In the genomic region with DNA sequence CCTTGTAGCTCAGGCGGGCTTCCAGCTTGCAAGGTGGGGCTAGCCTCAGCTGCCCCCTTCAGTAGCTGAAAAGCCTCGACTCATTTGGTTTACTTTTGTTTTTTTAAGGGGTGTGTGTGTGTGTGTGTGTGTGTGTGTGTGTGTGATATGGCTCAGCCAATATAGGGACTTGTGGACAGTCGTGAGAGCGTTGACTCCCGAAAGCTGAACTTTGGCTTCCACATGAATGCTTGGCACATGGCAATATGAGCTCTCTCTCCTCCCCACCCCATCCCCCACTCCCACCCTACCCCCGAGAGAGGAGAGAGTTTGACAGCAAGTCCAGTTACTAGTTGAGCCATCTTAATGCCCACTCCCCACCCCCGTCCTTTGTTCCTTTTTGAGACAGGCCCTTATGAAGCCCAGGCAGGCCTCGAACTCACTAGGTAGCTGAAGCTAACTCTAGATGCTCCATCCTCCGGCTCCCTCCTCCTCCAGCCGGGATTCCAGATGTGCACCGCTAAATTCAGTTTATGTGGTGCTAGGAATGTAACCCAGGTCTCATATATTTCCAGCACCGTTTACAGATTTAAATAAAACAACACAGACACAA, we compare ENCODE assay signal across 10 mouse cellular contexts.
DNase-seq lines count a peak whose midpoint lies in the region; ATAC-seq and TF ChIP-seq lines count a peak whose summit lies in the region.
"Had no signal": no experiment of that assay in that cellular context is flagged by ENCODE, and none has a peak within 500 bp of the region (broad histone marks: within the 10 kb centered on the region; RNA-seq: fewer than 3 reads in every experiment).

No protein-coding gene starts in this region.

- ATAC-seq in kidney, embryonic 15.5 days (replicated peaks; ENCODE audit: low FRiP score), result no peak
- ATAC-seq in kidney, embryonic 14.5 days (ENCODE audit: low FRiP score, low TSS enrichment), result no peak
- ATAC-seq in stomach, embryonic 16.5 days (ENCODE audit: insufficient read depth, low FRiP score), result no peak
- ATAC-seq in stomach, postnatal 0 days (ENCODE audit: low FRiP score, low TSS enrichment), result no peak

- H3K4me3 ChIP-seq in kidney, embryonic 15.5 days (replicated peaks), result peak overlapping the region; percentile 53; the same call in 1 of the 2 replicates
- H3K4me3 ChIP-seq in kidney, embryonic 14.5 days (ENCODE audit: low read length), result no peak overlapping the region
- no peak overlapping the region for H3K4me3 ChIP-seq in stomach, embryonic 16.5 days (replicated peaks; ENCODE audit: low read length)
- no peak overlapping the region for H3K4me3 ChIP-seq in stomach, postnatal 0 days (ENCODE audit: low read depth, low read length)

- H3K4me1 ChIP-seq in kidney, embryonic 15.5 days, result peaks cover 27% of the 10 kb centered on the region
- peaks cover 13% of the 10 kb centered on the region for H3K4me1 ChIP-seq in kidney, embryonic 14.5 days (ENCODE audit: control insufficient read depth, insufficient read depth, low read length)
- peaks cover 9% of the 10 kb centered on the region for H3K4me1 ChIP-seq in stomach, embryonic 16.5 days (ENCODE audit: control insufficient read depth, insufficient read depth, low read length)
- no peaks in the 10 kb centered on the region for H3K4me1 ChIP-seq in stomach, postnatal 0 days (replicated peaks; ENCODE audit: control insufficient read depth, insufficient read depth)

- no peaks in the 10 kb centered on the region for H3K36me3 ChIP-seq in kidney, embryonic 15.5 days
- no peaks in the 10 kb centered on the region for H3K36me3 ChIP-seq in kidney, embryonic 14.5 days (ENCODE audit: control insufficient read depth, insufficient read depth, low read length)
- H3K36me3 ChIP-seq in stomach, embryonic 16.5 days (ENCODE audit: control insufficient read depth, insufficient read depth, low read length), result no peaks in the 10 kb centered on the region
- H3K36me3 ChIP-seq in stomach, postnatal 0 days (ENCODE audit: control insufficient read depth, insufficient read depth, low read length), result no peaks in the 10 kb centered on the region
- H3K36me3 ChIP-seq: limb, embryonic 15.5 days had no signal

- no peak for TF ChIP-seq CTCF in stomach, postnatal 0 days (IDR thresholded peaks at IDR 0.05; ENCODE audit: low read depth)

- no peaks in the 10 kb centered on the region for H3K9me3 ChIP-seq in kidney, embryonic 15.5 days (replicated peaks)
- H3K9me3 ChIP-seq in kidney, embryonic 14.5 days (ENCODE audit: control insufficient read depth, low read length), result no peaks in the 10 kb centered on the region
- no peaks in the 10 kb centered on the region for H3K9me3 ChIP-seq in stomach, embryonic 16.5 days (replicated peaks; ENCODE audit: control insufficient read depth, low read length)
- no peaks in the 10 kb centered on the region for H3K9me3 ChIP-seq in stomach, postnatal 0 days (ENCODE audit: control insufficient read depth, low read length)
- H3K9me3 ChIP-seq: limb, embryonic 15.5 days had no signal

- peaks cover 16% of the 10 kb centered on the region; the same call in 1 of the 2 replicates for H3K27me3 ChIP-seq in kidney, embryonic 15.5 days
- peaks cover 4% of the 10 kb centered on the region; the same call in 1 of the 2 replicates for H3K27me3 ChIP-seq in kidney, embryonic 14.5 days (ENCODE audit: control insufficient read depth, insufficient read depth, low read length)
- H3K27me3 ChIP-seq in stomach, embryonic 16.5 days (ENCODE audit: control insufficient read depth, insufficient read depth, low read length), result no peaks in the 10 kb centered on the region
- H3K27me3 ChIP-seq in stomach, postnatal 0 days (ENCODE audit: control insufficient read depth, insufficient read depth, low read length), result no peaks in the 10 kb centered on the region
- H3K27me3 ChIP-seq: limb, embryonic 15.5 days had no signal

- peak overlapping the region; percentile 95 for H3K4me2 ChIP-seq in kidney, embryonic 15.5 days
- H3K4me2 ChIP-seq in kidney, embryonic 14.5 days (replicated peaks; ENCODE audit: low read depth, low read length), result no peak overlapping the region; the same call in 1 of the 2 replicates
- H3K4me2 ChIP-seq in stomach, embryonic 16.5 days (ENCODE audit: low read depth, low read length), result 0 out of 2 replicates have a peak overlapping the region, but pooled peaks have one; percentile 84
- H3K4me2 ChIP-seq in stomach, postnatal 0 days (replicated peaks; ENCODE audit: low read depth), result no peak overlapping the region

- TF ChIP-seq EP300 in stomach, postnatal 0 days (optimal IDR thresholded peaks at IDR 0.05), result no peak

- H3K9ac ChIP-seq in kidney, embryonic 15.5 days, result no peak overlapping the region
- no peak overlapping the region for H3K9ac ChIP-seq in kidney, embryonic 14.5 days (ENCODE audit: low read depth, low read length)
- no peak overlapping the region for H3K9ac ChIP-seq in stomach, embryonic 16.5 days (ENCODE audit: low read length)
- no peak overlapping the region for H3K9ac ChIP-seq in stomach, postnatal 0 days (ENCODE audit: low read length)

- WGBS in kidney, embryonic 15.5 days, result 56% methylated on average over 12 of the region's 12 CpGs
- WGBS in kidney, embryonic 14.5 days, result 43% methylated on average over 12 of the region's 12 CpGs
- 66% methylated on average over 12 of the region's 12 CpGs for WGBS in stomach, embryonic 16.5 days
- 68% methylated on average over 12 of the region's 12 CpGs for WGBS in stomach, postnatal 0 days

- H3K27ac ChIP-seq in kidney, embryonic 15.5 days, result no peak overlapping the region
- H3K27ac ChIP-seq in kidney, embryonic 14.5 days (ENCODE audit: low read depth, low read length), result no peak overlapping the region
- no peak overlapping the region for H3K27ac ChIP-seq in stomach, embryonic 16.5 days (ENCODE audit: low read length)
- H3K27ac ChIP-seq in stomach, postnatal 0 days (replicated peaks), result no peak overlapping the region

- peak; percentile 62 for DNase-seq in cerebellum, adult 9-11 months
- DNase-seq in cerebellum, adult 8-10 months, result no peak
- no peak for DNase-seq in stomach, postnatal 0 days (ENCODE audit: low spot score)
- no peak for DNase-seq in adipocyte (ENCODE audit: low spot score)
- DNase-seq in right cerebral cortex, postnatal 10 days (ENCODE audit: low spot score in 2 of 2), result no peak
- DNase-seq: kidney, adult 18-20 months had no signal

Comparison
In these comparisons a context has a peak if more than half of its experiments do, and no peak if none do; other contexts are left out.
1. H3K4me2 ChIP-seq: peak in kidney, embryonic 15.5 days (single experiment) and stomach, embryonic 16.5 days (single experiment); none in kidney, embryonic 14.5 days (single experiment) and stomach, postnatal 0 days (single experiment).